Mouse (Mus musculus): Measurements from ENCODE around the gene Ddx11.

Ddx11 gene

GRCm38 (mm10) chr17:66123066-66123815 is at the start of gene Ddx11:
Gene Ddx11, plus strand, starts transcription at chr17:66123520.
- DNase-seq: peak; percentile 92 to 97

- DNase-seq: no peak
These were observed 49.3 kb upstream of the Ddx11 start for GRCm38 (mm10) chr17:66073971-66074370.

GRCm38 (mm10) chr17:66075827-66076173 is 47.5 kb upstream of the Ddx11 start:
- DNase-seq: no peak

- DNase-seq: peak; percentile 58 to 76
These were observed 47.0 kb upstream of the Ddx11 start for GRCm38 (mm10) chr17:66076174-66076927.

GRCm38 (mm10) chr17:66076934-66077333 is 46.4 kb upstream of the Ddx11 start, which contains the start of gene Ankrd12:
Gene Ankrd12, minus strand, starts transcription at chr17:66077089.
- DNase-seq: peak; percentile 97

GRCm38 (mm10) chr17:66077437-66077850 is 45.9 kb upstream of the Ddx11 start:
- no peak for DNase-seq

GRCm38 (mm10) chr17:66084486-66084885 is 38.8 kb upstream of the Ddx11 start:
- no peak for DNase-seq

GRCm38 (mm10) chr17:66085038-66085437 is 38.3 kb upstream of the Ddx11 start:
- no peak for DNase-seq

- no peak for DNase-seq
These were observed 33.1 kb upstream of the Ddx11 start for GRCm38 (mm10) chr17:66090251-66090650.

GRCm38 (mm10) chr17:66091392-66091791 is 31.9 kb upstream of the Ddx11 start:
- DNase-seq: no peak

GRCm38 (mm10) chr17:66092065-66092464 is 31.3 kb upstream of the Ddx11 start:
- DNase-seq: no peak

GRCm38 (mm10) chr17:66092664-66093063 is 30.7 kb upstream of the Ddx11 start:
- DNase-seq: no peak

GRCm38 (mm10) chr17:66100566-66101379 is 22.5 kb upstream of the Ddx11 start:
- DNase-seq: peak in 1 of 2 experiments; percentile 28

- peak; percentile 94 to 96 for DNase-seq
These were observed 21.7 kb upstream of the Ddx11 start, which contains the start of gene Ndufv2 for GRCm38 (mm10) chr17:66101380-66102330. Gene Ndufv2, minus strand, starts transcription at chr17:66101559.

GRCm38 (mm10) chr17:66104076-66104475 is 19.2 kb upstream of the Ddx11 start:
- no peak for DNase-seq

- peak; percentile 72 to 73 for DNase-seq
These were observed 16.6 kb upstream of the Ddx11 start for GRCm38 (mm10) chr17:66106601-66107267.

GRCm38 (mm10) chr17:66107466-66107865 is 15.9 kb upstream of the Ddx11 start:
- no peak for DNase-seq

GRCm38 (mm10) chr17:66108198-66108597 is 15.1 kb upstream of the Ddx11 start:
- DNase-seq: no peak

GRCm38 (mm10) chr17:66110746-66111145 is 12.6 kb upstream of the Ddx11 start:
- no peak for DNase-seq

- peak; percentile 89 for DNase-seq
These were observed 11.8 kb upstream of the Ddx11 start, which contains the start of gene Washc1 for GRCm38 (mm10) chr17:66111402-66111959. Gene Washc1, plus strand, starts transcription at chr17:66111545.

- no peak for DNase-seq
These were observed 11.2 kb upstream of the Ddx11 start for GRCm38 (mm10) chr17:66112166-66112565.

Measured in cerebellum, adult 18-20 months (tissue).